Mouse (Mus musculus) ES-E14 (cell line): ENCODE measurements at regions not wholly inside any gene's neighbourhood (a gene's known extent, or its start where the extent isn't known, plus 50 kb on each side); places are given as distances from the start of the nearest gene placed in this dataset.

ENCODE experiments used
- CHD2 ChIP-seq: IDR thresholded peaks from 2 replicates; pipeline ENCODE4 v1.6.1; 2014; ENCODE audit warnings: mild to moderate bottlenecking, low read depth, low read length, inconsistent platforms
- HCFC1 ChIP-seq: IDR thresholded peaks from 2 replicates; pipeline ENCODE4 v1.6.1; 2012; ENCODE audit warnings: low read length, inconsistent platforms, borderline replicate concordance; ENCODE audit not compliant: insufficient read depth
- MAFK ChIP-seq: IDR thresholded peaks from 2 replicates; pipeline ENCODE4 v1.6.1; 2014; ENCODE audit warnings: mild to moderate bottlenecking, low read depth, low read length, inconsistent platforms; ENCODE audit not compliant: insufficient read depth
- ZC3H11A ChIP-seq: IDR thresholded peaks from 2 replicates; pipeline ENCODE4 v1.6.1; 2012; ENCODE audit warnings: low read depth, mild to moderate bottlenecking, inconsistent platforms, low read length, borderline replicate concordance
- ZNF384 ChIP-seq: IDR thresholded peaks from 2 replicates; pipeline ENCODE4 v1.6.1; 2012; ENCODE audit warnings: low read depth, low read length, inconsistent platforms

DNA sequence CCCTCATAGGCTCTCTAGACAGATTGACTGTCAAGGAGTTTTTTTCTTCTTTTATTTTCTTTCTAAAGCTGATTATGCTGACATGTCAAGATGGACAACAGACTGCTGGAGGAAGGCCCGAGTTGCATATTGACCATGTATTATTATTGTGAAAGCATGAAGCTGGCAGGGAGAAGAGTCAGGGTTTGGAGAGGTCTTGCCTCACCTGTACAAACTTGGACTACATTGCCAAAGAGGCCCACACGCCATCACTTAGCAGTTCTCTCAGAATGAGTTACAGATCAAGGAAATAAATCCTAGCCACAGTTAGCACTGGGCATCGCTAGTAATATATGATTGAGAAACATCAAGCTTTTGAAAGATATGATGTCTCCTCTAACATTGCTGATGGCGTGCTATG is 54.9 kb upstream of the Bmp2 start:
- TF ChIP-seq CHD2 = no peak
- TF ChIP-seq HCFC1 = no peak
- TF ChIP-seq ZC3H11A = no peak
- TF ChIP-seq ZNF384 = no peak
- no peak for TF ChIP-seq MAFK
